Mouse (Mus musculus): ENCODE data around the gene Otop3. TPM values are rescaled to one million over a fixed set of nuclear protein-coding genes. Genes with fewer than 3 reads are reported as not detected.

Gene Otop3
- total RNA-seq (2021): not detected
- long read RNA-seq, experiment 1: 0 reads
- long read RNA-seq, experiment 2: 0 reads

DNA sequence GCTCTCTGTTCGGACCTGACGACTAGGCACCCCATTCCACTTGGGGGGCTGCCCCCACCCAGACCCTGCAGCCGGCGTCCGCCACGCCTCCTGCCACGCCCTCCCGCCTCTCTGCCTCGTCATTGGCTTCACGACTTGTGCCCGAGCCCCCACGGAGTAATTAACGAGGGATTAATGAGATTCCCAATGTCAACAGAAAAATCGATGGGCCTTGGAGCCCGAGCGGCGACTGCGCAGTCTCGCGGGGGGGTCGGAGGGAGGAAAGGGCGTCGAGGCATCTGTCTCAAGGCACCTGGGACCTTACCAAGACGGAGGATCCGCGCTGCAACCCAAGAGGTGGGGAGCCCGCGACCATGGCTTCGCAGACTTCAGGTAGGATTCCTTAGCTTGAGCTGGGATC, at the start of gene Otop3:
TSS of gene Otop3 (plus strand) at position 201 of the 400 bp plus-strand sequence.
- no peak for DNase-seq (ENCODE audit: low spot score in 2 of 2)

DNA sequence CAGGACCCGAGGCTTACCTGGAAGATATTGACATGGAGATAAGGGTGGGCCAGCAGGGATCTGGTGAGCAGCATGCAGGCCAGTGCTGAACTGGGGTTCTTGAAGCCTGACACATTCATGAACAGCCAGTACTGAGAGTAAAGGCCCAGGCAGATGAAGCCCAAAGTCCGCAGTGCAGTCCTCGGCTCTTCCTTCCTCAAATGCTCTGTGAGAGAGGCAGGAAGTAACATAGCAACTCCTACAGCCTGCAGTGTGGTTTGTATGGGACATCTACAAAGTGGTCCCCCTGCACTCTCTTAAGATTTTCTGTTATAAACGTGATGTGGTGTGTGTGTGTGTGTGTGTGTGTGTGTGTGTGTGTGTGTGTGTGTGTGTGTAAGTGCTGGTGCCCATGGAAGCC, 49.2 kb upstream of the Otop3 start:
- no peak for DNase-seq (ENCODE audit: low spot score in 2 of 2)

DNA sequence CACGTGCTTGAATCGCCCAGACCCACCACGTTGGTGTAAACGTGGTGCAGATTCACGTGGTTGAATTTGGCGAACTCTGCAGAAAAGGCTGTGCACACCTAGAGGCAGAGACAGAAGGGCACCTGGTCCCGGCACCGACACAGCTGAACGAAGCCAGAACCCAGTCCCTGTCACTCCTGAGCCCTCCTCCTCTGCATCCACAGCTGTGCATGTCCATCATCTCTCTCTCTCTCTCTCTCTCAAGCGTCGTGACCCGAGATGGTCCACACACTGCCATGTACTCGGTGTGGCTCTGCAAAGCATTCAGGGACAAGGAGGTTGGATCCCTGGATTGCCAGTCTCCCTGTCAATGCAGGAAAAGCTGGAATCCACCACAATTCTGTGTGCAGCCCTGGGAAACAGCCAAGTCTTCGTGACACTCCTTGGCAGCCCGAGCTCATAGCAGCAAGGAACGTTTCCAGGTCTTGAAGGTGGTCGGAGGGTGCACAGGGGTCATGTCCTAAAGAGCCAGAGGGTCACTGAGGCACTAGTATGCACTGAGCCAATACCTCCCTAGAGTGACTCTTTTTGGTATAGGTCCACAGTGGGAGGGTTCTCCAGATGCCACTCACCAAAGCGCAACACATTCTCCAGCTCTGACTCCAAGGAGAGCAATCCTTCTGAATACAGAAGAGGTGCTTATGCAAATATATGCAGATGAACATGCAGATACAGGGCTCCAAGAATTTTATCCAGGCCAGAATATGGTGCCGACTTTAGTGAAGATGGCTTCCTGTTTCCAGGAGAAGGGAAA, 48.1 kb upstream of the Otop3 start:
- no peak for DNase-seq (ENCODE audit: low spot score in 2 of 2)

DNA sequence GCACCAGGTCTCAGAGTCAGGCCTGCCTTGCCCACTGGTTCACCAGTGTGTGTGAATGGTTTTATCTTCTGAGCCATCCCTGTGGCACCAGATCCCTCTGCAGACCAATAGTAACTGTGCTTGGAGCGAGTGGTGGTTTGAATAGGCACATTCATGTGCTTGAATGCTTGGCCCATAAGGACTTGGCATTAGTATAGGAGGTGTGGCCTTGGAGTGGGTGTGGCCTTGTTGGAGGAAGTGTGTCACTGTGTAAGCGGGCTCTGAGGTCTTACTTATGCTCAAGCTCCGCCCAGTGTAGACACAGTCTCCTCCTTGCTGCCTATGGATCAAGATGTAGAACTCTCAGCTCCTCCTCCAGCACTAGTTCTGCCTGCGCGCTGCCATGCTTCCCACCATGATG, 47.1 kb upstream of the Otop3 start:
- DNase-seq (ENCODE audit: low spot score in 2 of 2): no peak

DNA sequence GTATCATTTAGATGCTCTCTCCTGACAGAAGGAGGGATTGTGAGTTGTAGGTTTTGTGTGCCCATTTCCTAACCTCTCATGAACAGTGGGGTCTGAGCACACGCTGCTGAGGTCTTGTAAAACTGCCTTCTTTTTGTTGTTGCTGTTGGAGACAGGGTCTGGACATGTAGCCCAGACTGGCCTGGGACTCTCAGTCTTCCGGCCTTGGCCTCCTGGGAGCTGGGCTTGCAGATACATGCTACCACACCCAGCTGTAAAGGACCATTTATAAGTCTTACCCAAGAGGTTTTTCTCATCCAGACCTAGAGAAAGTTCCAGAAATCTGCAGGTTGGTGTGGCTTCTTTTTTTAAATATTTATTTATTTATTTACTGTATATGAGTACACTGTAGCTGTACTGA, 46.2 kb upstream of the Otop3 start:
- no peak for DNase-seq (ENCODE audit: low spot score in 2 of 2)

DNA sequence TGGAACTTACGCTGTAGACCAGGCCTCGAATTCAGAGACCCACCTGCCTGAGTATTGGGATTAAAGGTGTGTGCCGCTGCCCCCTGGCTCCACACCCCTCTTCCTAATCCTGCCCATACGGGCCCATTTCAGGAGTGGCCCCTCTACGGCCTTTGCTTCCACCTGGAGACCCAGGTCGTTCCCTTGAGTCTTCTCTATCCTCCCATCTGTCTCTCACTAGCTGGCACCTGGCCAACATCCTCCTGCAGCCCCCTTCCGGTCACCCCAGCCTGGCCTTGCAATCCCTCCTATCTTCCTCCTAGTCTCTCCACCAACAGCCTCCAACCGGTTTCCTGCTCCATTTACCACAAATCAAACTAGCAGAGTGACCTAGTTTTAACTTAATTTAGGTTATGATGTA, 44.6 kb upstream of the Otop3 start:
- no peak for DNase-seq (ENCODE audit: low spot score in 2 of 2)

DNA sequence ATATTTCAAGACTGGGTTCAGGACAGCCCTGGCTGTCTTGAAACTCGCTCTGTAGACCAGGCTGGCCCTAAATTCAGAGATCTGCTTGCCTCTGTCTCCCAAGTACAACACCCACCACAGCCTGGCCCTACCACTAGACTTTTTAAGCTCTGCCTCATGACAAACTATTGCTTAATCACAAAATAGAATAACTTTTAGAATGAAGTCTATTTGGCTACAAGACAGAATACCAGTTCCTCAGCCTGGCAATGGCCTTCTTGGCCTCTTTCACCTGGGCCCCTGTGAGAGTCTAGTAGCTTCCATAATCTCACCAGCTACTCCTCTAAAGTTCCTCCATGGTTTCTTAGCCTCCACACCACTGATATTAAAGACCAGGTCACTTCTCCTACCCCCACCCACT, 44.2 kb upstream of the Otop3 start:
- DNase-seq (ENCODE audit: low spot score in 2 of 2): no peak

DNA sequence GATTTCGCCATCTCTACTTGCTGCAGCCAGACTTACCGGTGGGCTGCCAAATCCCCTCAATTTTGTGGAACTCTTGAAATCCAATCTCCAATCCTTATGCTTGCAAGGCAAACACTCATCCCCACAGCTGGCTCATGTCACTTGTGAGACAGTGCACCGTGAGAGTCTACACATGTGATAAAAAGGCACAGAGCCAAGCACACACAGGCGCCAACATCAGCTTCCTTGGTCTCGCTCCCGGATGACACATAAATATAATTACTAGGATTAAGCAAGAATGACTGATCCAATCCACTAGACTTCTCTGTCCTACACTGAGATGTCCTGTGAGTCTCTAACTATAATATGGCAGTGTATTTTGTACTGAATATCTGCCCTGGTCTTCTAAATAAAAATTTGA, 43.6 kb upstream of the Otop3 start:
- DNase-seq (ENCODE audit: low spot score in 2 of 2): peak in 1 of 2 experiments; percentile 50

DNA sequence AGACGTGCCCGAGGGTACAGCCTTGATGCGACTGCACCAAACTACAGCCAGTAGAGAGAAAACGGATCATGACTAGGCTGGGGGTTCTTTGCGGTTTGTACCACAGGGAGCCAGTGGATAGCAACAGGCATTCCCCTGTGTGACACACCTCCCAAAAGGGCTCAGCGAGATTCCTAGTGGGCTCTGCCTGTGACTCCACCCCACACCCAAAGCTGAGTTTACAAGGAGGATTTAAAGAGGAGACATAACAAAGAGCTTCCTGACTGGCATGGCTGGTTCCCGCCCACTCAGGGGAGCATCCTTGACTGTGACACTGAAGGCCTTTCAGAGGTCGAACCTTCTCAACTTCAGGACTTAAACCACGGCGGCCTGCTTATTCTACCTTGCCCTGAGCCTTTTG, 43.0 kb upstream of the Otop3 start:
- DNase-seq (ENCODE audit: low spot score in 2 of 2): no peak

DNA sequence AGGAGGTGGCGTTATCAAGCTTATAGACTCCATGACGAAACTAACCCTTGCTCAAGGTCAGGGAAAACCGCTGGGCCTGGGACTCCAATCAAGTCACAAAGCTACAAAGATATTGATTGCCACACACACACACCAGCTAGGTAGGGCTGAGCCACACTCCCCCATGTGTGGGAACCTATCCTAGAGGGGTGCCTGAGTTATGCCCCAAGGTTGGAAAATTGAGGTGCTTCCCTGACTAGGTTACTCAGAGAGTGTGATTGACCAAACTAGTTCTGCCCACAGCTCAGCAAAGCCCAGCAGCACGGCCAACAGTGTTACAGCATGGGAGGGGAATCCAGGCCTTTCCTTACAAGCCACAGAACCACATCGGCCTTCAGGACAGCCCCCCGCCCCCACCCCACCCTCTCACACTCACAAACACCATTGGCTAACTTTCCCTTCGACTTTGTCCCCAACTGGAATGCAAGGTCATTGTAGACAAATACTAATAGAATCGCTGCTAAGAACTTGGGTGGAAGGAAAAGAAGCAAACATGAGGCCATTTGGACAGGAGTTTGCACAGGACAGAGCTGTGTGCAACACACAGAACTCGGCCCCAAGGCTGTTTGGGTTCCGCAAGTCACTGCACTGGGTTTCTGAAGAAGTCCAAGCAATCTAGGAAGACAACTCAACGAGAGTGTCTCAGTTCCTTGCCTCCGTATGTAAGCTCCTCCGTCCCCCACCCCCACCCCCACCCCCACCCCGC, 41.7 kb upstream of the Otop3 start:
- no peak for DNase-seq (ENCODE audit: low spot score in 2 of 2)

DNA sequence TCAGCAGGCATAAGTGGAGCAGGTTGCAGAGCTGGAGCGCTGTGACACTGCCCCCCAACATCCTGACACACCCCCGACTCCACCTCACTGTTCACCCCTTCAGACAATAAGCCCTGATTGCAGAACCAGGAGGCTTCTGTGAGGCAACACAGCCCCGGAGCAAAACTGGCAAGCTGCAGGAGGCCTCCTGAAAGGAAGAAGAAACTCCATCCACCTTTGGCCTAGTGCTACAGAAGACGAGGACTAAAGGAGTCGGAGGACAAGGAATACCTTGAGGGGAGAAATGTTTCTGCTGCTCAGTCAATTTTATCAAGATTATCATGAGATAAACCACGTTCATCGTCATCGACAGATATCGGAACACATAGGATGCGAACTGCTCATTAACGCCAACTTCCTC, 38.6 kb upstream of the Otop3 start:
- DNase-seq (ENCODE audit: low spot score in 2 of 2): no peak

DNA sequence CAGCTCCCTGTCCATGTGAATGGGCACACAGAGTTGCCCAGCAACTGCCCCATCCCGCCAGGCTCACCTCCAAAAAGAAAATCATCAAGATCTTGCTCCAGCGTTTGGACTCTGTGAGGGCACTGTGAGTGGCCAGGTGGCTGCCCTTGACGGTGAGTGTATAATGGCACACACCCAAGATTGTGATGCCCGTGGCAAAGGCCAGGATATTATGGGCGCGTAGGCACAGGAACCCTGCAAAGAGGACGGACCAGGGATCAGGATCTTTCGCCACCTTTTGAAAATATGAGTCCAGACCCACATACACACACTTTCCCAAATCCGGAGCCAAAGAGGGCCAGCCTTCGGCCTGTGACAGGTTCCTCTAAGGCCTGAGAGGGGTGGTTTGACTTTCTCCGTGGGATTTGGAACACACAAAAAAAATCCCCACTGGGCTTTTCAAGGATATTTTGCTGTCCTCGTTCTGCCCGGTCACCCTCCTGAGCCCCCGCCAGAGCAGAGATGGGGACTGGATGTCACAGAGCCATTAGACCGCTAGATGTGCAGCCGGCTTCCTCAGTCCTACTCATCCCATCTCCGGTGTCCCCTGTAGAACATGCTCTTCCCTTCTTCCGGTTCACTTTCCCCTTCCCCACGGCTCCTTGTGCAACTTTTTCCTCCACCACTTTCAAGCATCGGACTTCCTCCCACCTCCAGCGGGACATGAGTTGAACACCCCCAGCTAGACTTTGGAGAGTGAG, 37.9 kb upstream of the Otop3 start:
- DNase-seq (ENCODE audit: low spot score in 2 of 2): no peak

DNA sequence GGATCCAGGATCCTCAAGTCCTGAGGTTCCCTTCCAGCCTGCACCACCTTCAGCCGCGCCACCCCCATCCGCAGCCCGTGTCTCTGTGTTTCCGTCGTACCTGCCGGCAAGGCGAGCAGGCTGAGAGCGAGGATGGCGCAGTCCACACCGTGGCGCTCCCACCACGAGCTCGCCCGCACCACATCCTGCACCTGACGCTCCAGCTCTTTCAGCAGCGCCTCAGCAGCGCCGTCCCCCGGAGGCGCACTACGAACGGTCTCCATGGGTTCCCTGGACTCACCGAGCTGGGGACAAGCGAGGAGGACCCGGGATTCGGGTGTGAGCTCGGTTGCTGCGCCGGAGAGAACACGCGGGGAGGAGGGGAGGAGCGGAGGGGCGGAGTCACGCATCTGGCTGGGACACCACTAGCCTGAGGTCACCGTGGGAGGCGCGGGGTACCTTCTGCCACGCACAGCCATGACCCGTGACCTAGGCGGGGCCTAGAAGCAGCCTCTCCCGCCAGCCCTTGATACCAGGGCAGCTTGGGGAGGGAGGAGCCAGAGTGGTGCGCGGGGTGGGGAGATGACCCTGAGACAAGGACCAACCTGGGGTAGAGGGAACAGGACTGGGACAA, 37.2 kb upstream of the Otop3 start, which contains the start of gene Fads6:
TSS of gene Fads6 (minus strand) at position 450 of the 613 bp plus-strand sequence.
- DNase-seq (ENCODE audit: low spot score in 2 of 2): no peak

DNA sequence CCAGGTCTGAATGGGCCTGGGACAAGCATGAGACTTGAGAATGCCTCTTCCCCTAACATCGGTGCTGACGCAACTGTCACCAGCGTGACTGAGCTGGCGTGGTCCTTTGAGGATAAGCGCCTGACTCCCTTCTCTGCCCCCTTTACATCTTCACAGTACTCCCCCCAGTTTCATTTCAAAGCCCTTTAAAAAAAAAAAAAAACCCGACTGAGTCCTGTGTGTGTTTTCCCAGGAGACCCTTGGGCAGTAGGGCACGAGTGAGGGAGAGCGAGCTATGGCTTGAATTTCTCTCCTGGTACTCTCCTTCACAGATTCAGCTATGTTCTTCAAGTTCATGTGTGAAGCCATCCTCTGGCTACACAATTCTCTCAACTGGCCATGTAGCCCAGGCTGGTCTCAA, 36.4 kb upstream of the Otop3 start:
- DNase-seq (ENCODE audit: low spot score in 2 of 2): no peak

DNA sequence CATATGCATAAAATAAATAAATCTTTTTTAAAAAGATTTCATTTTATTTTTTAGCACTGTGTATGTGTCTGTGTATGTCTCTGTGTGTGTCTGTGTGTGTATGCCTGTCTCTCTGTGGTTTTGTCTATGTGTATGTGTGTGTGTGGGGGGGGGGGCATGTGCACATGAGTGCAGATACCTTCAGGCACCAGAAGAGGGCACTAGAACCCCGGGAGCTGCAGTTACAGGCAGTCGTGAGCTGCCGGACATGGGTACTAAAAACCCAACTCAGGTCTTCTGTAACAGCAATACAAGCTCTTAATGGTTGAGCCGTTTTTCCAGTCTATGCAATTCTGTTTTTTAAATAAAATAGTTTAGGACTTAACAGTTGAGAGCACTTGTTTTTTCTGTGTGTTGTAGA, 33.8 kb upstream of the Otop3 start:
- DNase-seq (ENCODE audit: low spot score in 2 of 2): no peak

DNA sequence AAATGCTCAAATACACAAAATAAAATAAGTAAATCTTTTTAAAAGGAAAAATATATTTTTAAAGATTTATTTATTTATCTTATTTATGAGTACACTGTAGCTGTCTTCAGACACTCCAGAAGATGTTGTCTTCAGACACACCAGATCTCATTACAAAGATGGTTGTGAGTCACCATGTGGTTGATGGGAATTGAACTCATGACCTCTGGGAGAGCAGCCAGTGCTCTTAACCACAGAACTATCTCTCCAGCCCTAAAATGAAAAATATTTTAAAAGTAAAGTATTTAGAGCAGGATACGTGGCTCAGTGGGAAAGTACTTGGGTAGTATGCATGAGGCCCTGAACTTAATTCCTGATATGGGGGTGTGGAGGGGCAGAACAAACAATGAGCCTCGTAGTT, 33.2 kb upstream of the Otop3 start:
- DNase-seq (ENCODE audit: low spot score in 2 of 2): no peak

DNA sequence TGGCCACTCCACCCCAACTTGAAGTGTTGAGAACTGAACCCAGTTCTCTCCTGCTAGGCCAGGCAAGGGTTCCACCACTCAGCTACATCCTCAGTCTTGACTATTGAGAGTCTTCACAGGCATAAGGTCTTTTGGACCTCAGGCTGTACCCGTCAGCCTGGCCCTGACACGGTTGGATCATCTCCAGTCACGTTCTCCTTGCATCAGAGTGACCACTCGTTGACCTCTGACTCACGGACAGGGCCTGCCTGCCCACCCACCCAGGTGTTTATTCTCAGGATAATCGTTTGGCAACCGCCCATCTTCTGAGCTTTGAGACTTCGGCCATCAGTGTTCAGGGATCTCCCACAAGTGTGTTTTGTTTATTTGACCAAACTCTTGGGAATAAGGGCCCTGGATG, 31.4 kb upstream of the Otop3 start:
- DNase-seq (ENCODE audit: low spot score in 2 of 2): no peak

DNA sequence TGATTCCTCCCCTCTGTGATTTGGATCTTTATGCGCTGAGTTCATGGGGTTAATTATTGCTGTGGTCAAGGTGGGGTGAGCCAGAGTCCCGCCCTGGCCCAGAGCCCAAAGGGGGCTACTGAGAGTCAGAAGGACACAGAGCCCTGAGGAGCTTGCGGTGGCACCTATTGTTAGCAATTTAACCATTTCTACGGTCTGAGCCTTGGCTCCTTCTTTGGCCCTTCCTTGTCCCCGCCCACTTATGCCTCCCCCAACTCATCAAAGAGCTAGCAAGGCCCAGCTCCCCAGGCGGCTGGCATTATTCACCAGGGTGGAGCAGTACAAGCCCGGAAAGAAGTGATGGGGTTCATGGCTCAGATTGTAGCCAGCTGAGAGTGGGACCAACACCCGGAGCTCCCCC, 27.7 kb upstream of the Otop3 start, which contains the start of gene Otop2:
TSS of gene Otop2 (plus strand) at position 301 of the 400 bp plus-strand sequence.
- no peak for DNase-seq (ENCODE audit: low spot score in 2 of 2)

DNA sequence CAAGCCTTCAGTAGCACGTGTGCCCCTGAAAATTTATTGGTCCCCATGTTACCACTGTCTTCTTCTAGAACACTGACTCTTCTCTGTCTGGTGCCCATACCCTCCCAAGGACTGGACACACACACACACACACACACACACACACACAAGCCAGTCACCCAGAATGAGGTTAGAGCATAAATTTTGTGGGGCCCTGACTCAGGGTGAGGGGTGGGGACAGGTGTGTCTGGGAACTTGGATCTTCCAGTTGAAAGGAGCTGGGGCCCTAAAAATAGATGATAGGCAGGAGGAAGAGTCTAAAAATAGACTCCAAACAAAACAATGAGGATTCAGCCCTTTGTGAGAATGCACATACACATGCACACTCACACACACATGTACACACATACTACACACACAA, 25.8 kb upstream of the Otop3 start:
- DNase-seq (ENCODE audit: low spot score in 2 of 2): no peak

DNA sequence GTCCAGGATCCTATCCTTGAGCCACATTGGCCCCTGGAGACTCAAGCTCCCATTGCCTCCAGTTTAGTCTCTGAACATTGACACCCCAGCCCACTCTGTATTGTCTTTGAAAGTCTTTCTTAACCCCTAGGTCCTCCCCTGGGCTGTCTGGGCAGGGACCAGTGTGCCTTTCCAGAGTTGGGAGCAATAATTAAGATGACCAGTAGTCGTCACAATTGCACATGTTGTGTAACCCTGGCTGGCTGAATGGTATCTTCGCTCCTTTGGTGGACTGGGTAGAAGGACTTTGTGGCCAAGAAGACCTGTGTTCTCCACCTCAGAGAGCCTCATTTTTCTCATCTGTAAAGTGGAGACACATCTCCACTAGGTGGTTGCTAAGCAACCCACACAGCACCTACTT, 20.3 kb upstream of the Otop3 start:
- no peak for DNase-seq (ENCODE audit: low spot score in 2 of 2)

DNA sequence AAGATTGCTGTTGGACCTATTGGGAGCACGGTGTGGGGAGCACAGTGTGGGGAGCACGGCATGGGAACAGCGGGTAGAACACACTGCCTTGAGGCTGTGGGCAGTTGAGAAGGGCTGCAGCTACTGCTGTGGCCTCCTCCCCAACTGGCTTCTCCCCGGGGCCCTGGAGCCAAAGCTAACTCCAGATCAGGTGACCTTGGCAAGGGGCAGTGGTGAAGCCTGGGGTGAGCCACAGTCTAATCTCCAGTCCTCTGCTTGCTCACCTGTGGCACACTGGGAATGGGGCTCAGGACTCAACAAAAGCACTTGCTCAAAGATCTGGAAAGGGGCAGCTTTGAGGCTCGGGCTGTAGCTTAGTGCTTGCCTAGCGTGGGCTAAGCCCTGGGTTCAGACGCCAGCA, 17.3 kb upstream of the Otop3 start:
- no peak for DNase-seq (ENCODE audit: low spot score in 2 of 2)

Measured in gastrocnemius, postnatal 4 days (tissue).